Mouse (Mus musculus) mouse embryonic stem cell (cell line): ENCODE measurements around the gene Sept11.

Source experiments
- in situ Hi-C, 2 experiments: fragments of 300-500 bp; cut with MboI; formaldehyde crosslinking; loops; 1 replicate in 1 of 2; 3 replicates in 1 of 2; pipeline ENCODE4 v1.14.3; 2019 to 2020; ENCODE audit warnings: low sequenced_read_pairs in 2 of 2, low pct_unique_long_range_greater_than_20kb in 1 of 2, mixed read lengths in 1 of 2; ENCODE audit not compliant: unreplicated experiment in 1 of 2

The Sept11 gene

DNA sequence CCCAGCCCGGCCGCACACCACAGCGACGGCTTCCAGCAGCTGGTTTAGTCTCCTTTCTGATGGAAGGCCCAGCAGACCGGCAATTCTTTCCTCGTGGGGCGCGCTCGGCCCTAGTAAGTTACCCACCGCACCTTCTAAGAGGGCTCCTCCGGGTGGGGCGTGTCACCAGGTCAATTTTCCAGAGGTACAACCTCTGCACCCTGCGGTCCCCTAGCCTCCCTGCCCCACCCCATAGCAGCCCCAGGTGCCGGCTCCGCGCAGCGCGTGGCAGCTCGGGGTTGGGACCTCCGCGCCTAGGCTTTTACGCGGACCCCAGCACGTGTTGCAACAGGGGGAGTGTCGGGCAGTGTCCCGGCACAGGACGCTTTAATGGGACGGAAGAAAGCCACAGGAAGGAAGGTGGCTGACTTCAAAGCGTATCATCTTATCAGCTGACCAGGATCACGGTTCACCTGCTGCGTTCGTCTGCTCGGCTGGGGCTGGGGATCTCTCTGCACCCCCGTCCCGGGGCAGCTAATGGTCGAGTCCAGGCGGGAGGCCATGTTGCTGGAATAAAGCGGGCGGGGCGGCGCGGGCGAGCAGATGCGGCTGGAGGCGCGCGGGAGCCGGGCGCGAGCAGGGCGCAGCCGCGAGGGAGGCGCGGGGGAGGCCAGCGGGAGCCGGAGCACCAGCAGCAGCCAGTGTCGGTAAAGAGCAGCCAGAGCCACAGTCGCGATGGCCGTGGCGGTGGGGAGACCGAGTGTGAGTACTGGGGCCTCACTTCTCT lies at the start of gene Sept11:
Sept11 (plus strand) TSS at position 581 of the 766 bp plus-strand sequence.
- in situ Hi-C loops = no loop called here

- in situ Hi-C loops = no loop called here
Observed at GRCm38 (mm10) chr5:93043688-93044583, 49.3 kb upstream of the Sept11 start.

DNA sequence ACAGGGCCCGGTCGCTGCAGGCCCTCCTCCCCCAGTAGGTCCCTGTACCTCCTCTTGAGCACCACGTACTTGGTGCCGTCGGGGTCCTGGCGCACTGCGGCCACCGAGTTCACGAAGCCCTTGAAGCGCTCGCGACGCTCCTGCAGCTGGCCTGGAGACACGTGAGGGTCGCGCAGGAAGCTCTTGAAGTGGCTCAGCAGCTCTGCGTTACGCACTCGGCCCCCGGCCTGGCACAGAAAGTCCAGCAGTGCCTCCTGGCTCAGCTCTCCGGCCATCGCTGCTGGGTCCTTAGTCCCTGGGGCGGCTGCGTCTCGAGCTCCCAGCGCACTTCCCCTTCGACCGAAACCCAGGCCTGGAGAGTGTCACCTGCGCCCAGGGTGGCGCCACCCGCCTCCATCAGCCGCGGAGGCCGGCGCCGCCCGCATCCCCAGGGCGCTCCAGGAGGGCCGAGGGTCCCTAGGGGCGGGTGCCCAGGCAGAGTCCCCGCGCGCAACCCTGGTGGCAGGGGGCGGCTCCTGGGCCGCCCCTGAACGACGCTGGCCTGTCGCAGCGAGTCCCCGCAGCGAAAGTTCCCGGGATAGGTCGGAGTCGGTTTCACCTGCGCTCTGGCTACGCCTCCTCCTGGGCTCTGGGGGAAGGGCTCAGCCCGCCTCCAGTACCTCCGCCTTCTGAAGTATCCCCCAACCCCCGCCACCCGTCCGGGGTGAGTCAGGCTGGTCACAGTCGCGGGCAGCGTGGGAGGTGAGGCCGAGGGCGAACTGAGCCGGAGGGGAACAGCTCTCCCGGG lies 48.5 kb upstream of the Sept11 start, which contains the start of gene Sowahb:
Sowahb (minus strand) TSS at position 439 of the 787 bp plus-strand sequence.
- in situ Hi-C loops = no loop called here

DNA sequence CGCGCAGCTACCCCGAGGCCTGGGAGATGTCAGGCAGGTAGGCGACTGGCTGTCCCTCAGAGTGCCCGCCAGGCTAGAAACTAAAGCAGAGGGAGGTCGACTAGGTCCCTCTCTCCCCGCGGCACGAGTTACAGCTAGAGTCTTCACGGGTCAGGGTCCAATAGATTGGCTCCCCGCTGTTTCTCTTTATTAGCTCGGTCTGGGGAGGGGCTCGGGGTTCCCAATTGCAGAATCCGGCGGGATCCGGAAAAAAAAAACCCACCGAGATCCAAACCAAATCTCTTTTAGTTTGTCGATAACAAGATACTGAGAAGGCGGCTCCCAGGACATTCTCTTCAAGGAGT lies 47.9 kb upstream of the Sept11 start:
- in situ Hi-C loops = no loop called here

DNA sequence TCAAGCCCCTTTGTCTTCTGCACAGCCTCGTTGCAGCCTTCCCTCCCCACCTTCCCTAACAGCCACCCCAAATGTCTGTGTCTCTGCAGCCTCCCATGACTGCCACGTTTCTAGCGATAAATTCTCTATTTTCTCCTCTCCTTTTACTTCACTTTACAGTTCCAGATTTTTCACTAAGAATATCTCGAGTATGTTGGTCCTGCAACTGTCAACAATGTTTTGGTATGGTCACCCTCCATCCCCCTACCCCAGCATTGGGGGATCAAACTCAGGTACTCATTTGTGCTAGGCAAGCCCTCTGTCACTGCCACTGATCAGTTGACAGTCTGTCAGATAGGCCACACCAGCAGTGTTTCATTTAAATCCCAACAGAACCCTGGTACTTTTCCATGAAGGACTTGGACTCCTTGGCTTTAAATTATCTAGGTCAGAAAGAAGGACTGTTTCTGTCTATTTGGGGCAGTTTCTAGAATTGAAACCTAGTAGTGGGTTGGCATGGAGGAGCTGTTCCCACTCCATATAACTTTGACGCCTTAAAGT lies 46.9 kb upstream of the Sept11 start:
- in situ Hi-C loops = no loop called here

- in situ Hi-C loops = no loop called here
Observed at GRCm38 (mm10) chr5:93048481-93049240, 44.6 kb upstream of the Sept11 start.

GRCm38 (mm10) chr5:93049971-93050370 lies 43.3 kb upstream of the Sept11 start:
- in situ Hi-C loops = no loop called here

DNA sequence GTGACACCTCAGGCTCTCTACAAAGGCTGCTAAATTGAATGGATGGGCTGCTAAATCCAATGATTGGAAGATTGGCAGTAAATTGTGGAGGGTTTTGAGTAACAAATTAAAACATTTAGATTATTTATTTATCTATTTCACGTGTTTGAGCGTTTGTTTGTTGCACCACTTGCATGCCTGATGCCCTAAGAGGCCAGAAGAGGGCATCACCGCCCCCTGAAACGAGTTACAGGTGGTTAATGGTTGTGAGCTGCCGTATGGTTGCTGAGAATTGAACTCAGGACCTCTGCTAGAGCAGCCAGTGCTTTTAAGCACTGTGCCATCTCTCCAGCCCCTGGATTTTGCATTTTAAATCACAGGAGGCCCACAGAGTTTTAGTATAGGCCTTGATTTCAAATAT lies 42.2 kb upstream of the Sept11 start:
- in situ Hi-C loops = no loop called here

GRCm38 (mm10) chr5:93051951-93052350 lies 41.3 kb upstream of the Sept11 start:
- in situ Hi-C loops = no loop called here

DNA sequence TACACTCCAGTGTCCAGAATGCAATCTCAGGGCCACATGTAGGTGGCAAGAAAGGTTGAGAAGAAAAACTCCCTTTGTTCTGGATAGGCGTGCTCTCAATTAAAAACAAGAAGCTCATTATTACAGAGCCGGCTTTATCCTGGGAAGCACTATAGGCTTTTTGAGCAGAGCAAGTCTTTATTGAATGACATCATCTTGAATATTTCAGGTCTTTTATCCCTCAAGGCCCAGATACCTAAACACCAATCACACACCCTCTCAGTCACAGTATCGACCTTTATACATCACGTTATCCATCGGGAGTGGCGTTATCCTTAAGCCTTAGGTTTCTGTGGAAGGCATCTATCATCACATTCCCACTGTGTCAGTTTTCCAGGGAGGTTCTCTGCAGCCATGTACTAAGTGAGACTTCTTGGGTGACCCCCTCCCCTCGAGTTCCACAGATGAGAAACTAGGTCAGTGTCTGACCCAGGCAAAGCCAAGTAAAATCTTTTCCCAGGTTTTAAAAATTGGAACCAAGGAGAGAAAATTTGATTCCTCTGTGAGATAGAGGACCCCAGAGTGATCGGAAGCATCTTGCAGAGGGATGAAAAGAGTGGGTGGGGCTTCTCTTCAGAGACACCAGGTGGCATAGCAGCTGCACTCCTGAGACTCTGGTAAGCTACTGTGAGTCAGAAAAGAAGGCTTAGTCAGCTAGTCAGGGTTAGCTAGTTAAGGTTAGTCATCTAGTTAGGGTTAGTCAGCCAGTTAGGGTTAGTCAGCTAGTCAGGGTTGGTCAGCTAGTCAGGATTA lies 39.4 kb upstream of the Sept11 start:
- in situ Hi-C loops = no loop called here

DNA sequence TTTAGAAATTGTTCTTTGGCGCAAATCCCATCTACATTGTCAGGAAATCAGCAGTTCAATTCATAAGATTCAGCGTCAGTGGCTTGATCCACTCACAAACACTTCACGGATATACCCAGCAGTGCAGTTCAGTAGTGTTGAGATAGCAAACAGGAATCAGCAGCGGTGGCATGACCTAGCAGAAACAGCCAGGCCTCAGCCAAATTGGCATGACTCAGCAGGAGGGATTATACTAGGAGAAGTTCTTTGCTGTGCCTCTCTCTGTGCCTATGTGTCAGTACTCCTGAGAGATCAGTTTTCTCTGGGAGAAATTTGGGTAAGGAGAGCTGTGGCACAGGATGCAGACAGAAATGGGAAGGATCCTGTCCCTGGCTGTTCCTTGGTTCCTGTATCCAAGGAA lies 32.4 kb upstream of the Sept11 start:
- in situ Hi-C loops = no loop called here

DNA sequence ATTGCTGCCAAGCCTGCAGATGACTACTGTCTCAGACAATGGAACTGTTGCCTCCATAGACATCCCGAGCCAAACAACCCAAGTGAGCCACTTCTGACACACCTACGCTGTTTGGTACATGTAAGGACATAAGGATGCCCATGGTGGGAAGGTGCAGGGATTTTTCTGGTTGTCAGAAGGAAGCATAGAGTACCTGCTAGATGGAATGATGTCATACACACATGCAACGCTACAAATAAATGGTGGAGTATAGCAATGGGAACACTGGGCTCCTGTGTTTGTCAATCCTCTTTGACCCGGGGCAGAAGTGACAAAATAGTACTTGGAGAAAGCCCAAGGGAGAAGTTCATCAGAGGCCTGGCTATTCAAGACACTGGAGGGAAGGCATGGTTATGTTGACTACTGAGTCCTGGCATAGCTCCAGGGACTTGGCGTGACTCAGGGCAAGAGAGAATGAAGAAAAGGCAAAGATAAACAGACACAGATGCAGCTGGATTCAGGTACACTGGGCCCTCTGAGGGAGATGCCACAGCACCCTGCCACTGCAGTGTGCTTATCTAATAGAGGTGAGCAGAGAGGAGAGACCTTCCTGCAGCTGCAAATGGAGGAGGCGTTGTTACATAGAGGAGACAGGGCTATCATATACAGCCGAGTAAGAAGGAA lies 15.4 kb upstream of the Sept11 start:
- in situ Hi-C loops = no loop called here

DNA sequence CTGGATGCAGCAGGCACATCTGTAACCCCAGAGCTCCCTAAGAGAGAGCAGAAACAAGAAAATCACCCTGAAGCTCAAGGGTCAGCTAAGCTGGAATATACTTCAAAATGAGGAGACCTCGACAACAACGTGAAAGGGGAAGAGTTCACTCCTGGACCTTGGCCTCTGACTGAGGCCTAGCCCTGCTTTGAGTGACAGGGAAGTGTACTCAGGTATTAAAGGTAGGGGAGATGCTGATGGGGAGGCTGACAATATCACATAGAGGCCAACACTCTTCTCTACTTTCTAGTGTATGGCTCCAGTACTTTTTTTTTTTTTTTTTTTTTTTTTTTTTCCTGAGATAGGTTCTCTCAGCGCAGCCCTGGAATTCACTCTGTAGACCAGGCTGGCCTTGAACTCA lies 13.6 kb upstream of the Sept11 start:
- in situ Hi-C loops = no loop called here

GRCm38 (mm10) chr5:93085015-93085598 lies 8.1 kb upstream of the Sept11 start:
- in situ Hi-C loops = no loop called here

GRCm38 (mm10) chr5:93085900-93086299 lies 7.3 kb upstream of the Sept11 start:
- in situ Hi-C loops = no loop called here

GRCm38 (mm10) chr5:93091266-93091665 lies 2.0 kb upstream of the Sept11 start:
- in situ Hi-C loops = no loop called here
